Mouse (Mus musculus) stomach, embryonic 16.5 days (tissue): ENCODE results near the gene Srpr. TPM values are rescaled to one million over a fixed set of nuclear protein-coding genes. Genes with fewer than 3 reads are reported as not detected.

ENCODE experiments used
- ATAC-seq: fragments of 200-750 bp; cut with Nextera tagmentation; 2 replicates; pipeline ENCODE4 v1.8.0; 2017; ENCODE audit warnings: moderate number of reproducible peaks, moderate TSS enrichment; ENCODE audit not compliant: insufficient read depth, low FRiP score
- H3K27ac ChIP-seq: fragments of 300-500 bp; sonication (generic); 2 replicates; pipeline ENCODE4 v1.5.1; 2014; ENCODE audit warnings: low read length
- H3K27me3 ChIP-seq: fragments of 300-500 bp; sonication (generic); 2 replicates; pipeline ENCODE4 v1.6.1; 2014; ENCODE audit warnings: low read length, control low read depth, mixed read lengths; ENCODE audit not compliant: control insufficient read depth, insufficient read depth
- H3K36me3 ChIP-seq: fragments of 300-500 bp; sonication (generic); 2 replicates; pipeline ENCODE4 v1.6.1; 2014; ENCODE audit warnings: low read length; ENCODE audit not compliant: control insufficient read depth, insufficient read depth
- H3K4me1 ChIP-seq: fragments of 300-500 bp; sonication (generic); 2 replicates; pipeline ENCODE4 v1.6.1; 2014; ENCODE audit warnings: low read length, control low read depth, mixed read lengths; ENCODE audit not compliant: control insufficient read depth, insufficient read depth
- H3K4me2 ChIP-seq: fragments of 300-500 bp; sonication (generic); 2 replicates; pipeline ENCODE4 v1.6.1; 2014; ENCODE audit warnings: low read depth, low read length, mixed read lengths
- H3K4me3 ChIP-seq: fragments of 300-500 bp; sonication (generic); replicated peaks from 2 replicates; pipeline ENCODE4 v1.5.1; 2014; ENCODE audit warnings: mild to moderate bottlenecking, low read length
- H3K9ac ChIP-seq: fragments of 300-500 bp; sonication (generic); 2 replicates; pipeline ENCODE4 v1.6.1; 2014; ENCODE audit warnings: low read length
- H3K9me3 ChIP-seq: fragments of 300-500 bp; sonication (generic); replicated peaks from 2 replicates; pipeline ENCODE4 v1.6.1; 2016; ENCODE audit warnings: low read length, control low read depth; ENCODE audit not compliant: control insufficient read depth
- WGBS: fragments of 180-500 bp; shearing (Covaris S2); extraction: QIAGEN DNeasy Blood & Tissue Kit; methylation state at CpG from one replicate; pipeline ENCODE4 v1.1.7; 2014; 5-methylcytosine and 5-hydroxymethylcytosine counted together
- polyA plus RNA-seq: library from polyadenylated mRNA; unstranded; fragments of >200 nt; fragmentation: Nextera tagmentation; extraction: Ambion mirVana; gene quantifications from 2 replicates; pipeline ENCODE4 v1.2.1, GENCODE M21; 2015

Srpr gene
- polyA plus RNA-seq, 1 experiment from 2014 or later: 143 TPM

DNA sequence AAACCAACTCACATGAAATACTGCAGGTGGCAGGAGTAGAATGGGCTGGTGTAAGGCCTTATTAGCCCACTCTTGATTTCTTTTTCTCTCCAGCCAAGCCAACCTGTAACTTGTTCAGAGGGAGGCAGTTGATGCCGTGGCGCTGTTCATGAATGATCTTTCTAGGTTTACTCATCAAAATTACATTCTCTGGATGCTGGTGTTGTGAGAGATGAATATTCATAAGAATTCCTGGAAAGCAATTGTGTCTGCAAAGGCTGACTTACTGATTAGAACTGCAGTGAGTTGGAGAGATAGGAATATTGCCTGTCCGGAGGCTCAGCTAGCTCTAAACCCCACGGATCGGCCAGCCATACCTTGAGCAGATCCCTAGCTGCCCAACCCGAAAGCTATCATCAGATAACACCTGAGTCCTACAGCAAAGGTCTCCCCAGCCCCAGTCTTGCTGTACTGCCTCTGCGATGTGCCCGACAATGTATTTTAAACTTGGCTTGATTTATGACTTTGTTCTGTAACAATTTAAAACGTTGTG, 620 bp downstream of the Srpr start:
- 43% methylated on average over 9 of the region's 9 CpGs for WGBS
- H3K9ac ChIP-seq: peak overlapping the region; percentile 77; the same call in 1 of the 2 replicates
- H3K4me3 ChIP-seq: peak overlapping the region; percentile 58
- no peak overlapping the region for H3K27ac ChIP-seq
- H3K36me3 ChIP-seq: peaks cover 5% of the 10 kb centered on the region
- no peaks in the 10 kb centered on the region for H3K27me3 ChIP-seq
- peak overlapping the region; percentile 63 for H3K4me2 ChIP-seq
- no peaks in the 10 kb centered on the region for H3K9me3 ChIP-seq
- 0 out of 2 replicates have a peak, but pooled peaks cover 9% of the 10 kb centered on the region for H3K4me1 ChIP-seq
- no peak for ATAC-seq

DNA sequence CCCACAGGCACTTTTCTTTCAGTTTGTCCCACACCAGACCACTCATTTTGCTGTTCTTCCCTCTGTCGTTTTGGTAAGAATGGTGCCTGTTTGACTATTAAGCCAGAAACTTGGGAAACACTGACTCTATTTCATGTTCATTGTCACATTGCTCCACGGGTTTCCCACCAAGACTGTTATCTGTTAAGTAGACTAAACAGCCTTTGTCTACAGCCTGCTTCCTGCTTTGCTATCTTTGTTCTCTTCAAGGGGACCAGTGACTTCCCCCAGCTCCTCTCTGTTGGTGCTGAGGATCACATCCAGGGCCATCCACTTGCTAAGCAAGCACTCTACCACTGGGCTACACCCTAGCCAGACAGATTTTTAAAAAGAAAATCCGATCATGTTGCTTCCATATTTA, 3.6 kb downstream of the Srpr start:
- no peak overlapping the region for H3K4me3 ChIP-seq
- peaks cover 18% of the 10 kb centered on the region for H3K36me3 ChIP-seq
- no peak overlapping the region for H3K4me2 ChIP-seq
- no peak overlapping the region for H3K27ac ChIP-seq
- no peak overlapping the region for H3K9ac ChIP-seq
- H3K4me1 ChIP-seq: 0 out of 2 replicates have a peak, but pooled peaks cover 9% of the 10 kb centered on the region
- WGBS: 55% methylated on average over 3 of the region's 3 CpGs
- H3K27me3 ChIP-seq: no peaks in the 10 kb centered on the region
- H3K9me3 ChIP-seq: no peaks in the 10 kb centered on the region
- no peak for ATAC-seq

DNA sequence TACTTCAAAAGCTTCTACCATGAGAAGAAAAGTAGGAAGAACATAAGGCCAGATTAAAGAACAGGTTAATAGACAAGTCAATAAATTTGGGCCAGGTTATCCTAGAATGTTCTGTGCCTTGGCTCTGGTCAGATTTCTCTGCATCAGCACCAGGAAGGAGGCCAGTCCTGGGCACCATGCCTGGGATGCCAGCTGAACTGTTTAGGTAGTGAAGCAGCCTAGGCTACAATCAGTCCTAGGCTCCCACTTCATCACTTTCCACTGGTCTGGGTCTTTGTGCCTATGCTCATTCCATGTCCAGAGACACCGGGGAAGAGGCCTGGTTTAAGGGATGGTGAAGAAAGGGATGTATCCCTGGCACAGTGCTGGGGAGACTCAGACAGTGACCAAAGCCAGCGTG, 4.4 kb downstream of the Srpr start:
- Histone ChIP-seq H3K4me3 (no peak overlapping the region), H3K27me3 (no peaks in the 10 kb centered on the region), H3K9me3 (no peaks in the 10 kb centered on the region), H3K4me1 (0 out of 2 replicates have a peak, but pooled peaks cover 7% of the 10 kb centered on the region), H3K9ac (no peak overlapping the region), H3K36me3 (peaks cover 18% of the 10 kb centered on the region), H3K4me2 (no peak overlapping the region), H3K27ac (no peak overlapping the region)
- WGBS: 91% methylated on average over 2 of the region's 2 CpGs
- no peak for ATAC-seq

DNA sequence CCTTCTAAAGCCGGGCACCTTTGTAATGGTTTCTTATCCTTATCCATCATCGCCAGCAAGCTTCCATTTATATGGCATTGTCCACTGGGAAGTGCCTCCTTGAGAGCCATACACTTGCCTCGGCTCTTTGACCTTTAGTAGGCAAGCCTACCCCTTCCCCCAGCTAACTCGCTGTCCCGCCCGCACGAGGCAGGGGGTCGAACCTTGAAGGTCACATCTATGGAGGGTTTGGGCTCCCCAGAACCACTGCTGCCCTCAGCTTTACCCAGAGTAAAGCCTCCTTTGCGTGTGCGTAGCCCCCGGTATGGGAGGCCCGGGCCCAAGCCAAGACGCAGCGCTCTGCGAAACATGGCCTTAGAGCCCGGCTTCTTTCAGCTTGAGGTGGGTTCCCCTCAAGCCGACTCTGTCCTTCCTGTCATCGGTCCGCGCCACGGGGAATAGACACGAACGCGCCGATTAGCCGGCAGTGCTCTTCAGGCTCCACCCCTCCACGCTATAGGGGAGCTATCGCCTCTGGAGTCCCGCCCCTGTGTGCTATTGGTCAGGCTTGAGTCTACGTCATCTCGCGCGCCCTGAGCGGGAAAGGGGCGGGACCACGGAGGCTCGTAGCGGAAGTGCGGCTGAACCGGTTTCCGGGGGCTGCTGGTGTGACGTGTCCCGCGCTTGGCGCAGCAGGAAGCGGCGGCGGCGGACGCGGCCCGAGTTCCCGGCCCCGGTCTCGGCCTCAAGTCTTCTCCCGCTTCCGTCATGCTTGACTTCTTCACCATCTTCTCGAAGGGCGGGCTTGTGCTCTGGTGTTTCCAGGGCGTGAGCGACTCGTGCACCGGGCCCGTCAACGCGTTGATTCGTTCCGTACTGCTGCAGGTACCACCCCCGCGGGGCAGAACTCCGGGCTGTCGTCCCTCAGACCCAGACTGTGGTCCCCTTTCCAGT, 10.8 kb downstream of the Srpr start, which contains the start of gene Foxred1:
Foxred1 (minus strand) TSS at position 514 of the 933 bp plus-strand sequence.
- ATAC-seq: peak; percentile 100
- no peaks in the 10 kb centered on the region for H3K9me3 ChIP-seq
- WGBS: under 1% methylated on average over 72 of the region's 72 CpGs
- H3K27me3 ChIP-seq: no peaks in the 10 kb centered on the region
- H3K9ac ChIP-seq: peak within 1 kb of the TSS; percentile 94
- H3K36me3 ChIP-seq: peaks cover 28% of the 10 kb centered on the region
- H3K4me2 ChIP-seq: peak within 1 kb of the TSS; percentile 96
- H3K27ac ChIP-seq: peak within 1 kb of the TSS; percentile 94
- peaks cover 15% of the 10 kb centered on the region for H3K4me1 ChIP-seq
- peak within 1 kb of the TSS; percentile 91 for H3K4me3 ChIP-seq

DNA sequence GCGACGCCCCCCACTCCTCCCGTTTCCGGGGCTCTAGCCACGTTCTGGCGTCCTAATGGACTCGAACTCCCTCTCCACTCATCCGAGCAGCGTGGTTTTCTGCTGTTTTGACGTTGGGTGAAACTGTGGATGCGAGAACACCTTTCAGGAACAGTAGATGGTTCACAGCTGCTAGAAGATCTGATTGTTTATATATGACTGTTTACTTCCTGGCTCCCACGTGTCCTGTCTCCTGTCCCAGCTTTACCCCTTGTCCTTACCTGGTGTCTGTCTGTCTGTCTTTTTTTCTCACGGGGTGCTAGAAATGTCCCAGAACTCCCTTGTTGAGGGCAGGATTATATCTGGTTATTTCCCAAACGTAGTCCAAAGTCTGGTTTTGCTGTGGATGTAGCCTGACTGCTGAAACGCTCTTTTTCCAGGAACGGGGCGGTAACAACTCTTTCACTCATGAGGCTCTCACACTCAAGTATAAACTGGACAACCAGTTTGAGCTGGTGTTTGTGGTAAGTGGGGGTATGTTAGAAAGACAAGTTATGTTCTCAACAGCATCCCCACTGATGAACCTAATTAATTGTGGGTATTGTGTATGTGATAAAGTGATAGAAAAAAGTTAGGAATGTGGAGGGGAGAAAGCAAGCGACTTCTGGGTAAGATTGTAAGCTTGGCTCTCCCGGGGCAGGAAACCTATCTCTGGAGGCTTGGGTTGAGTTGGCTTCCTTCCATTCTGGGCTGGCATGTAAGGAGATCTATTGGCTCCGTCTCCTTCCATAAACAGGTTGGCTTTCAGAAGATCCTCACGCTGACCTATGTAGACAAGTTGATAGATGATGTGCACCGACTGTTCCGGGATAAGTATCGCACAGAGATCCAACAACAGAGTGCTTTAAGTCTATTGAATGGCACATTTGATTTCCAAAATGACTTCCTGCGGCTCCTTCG, 11.9 kb downstream of the Srpr start:
- Histone ChIP-seq H3K9ac (peak overlapping the region; percentile 94), H3K9me3 (no peaks in the 10 kb centered on the region), H3K36me3 (peaks cover 19% of the 10 kb centered on the region), H3K27me3 (no peaks in the 10 kb centered on the region), H3K4me2 (peak overlapping the region; percentile 78), H3K4me3 (peak overlapping the region; percentile 91), H3K4me1 (peaks cover 15% of the 10 kb centered on the region), H3K27ac (peak overlapping the region; percentile 74)
- ATAC-seq: no peak
- WGBS: 24% methylated on average over 26 of the region's 26 CpGs

DNA sequence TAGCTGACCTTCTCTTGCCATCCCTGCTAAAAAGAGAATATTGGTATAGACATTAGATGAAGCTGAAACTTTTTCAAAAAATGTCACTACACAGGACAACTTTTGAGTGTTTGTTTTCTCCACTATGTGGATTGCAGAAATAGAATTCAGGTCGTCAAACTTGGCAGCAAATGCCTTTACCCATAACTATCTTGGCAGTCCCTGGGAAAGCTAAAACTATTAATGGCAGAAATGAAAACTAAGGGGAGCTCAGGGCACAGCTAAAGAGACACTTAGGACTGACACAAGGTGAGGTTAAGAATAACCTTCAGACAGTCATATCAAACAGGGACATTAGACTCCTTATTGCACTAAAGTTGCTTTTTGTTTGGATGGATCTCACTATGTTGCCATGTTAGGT, 18.0 kb downstream of the Srpr start:
- Histone ChIP-seq H3K4me2 (no peak overlapping the region), H3K9me3 (no peaks in the 10 kb centered on the region), H3K9ac (no peak overlapping the region), H3K4me1 (no peaks in the 10 kb centered on the region), H3K27me3 (no peaks in the 10 kb centered on the region), H3K4me3 (no peak overlapping the region), H3K27ac (no peak overlapping the region), H3K36me3 (peaks cover 29% of the 10 kb centered on the region)
- ATAC-seq: no peak
- WGBS: 75% methylated on average over 1 of the region's 1 CpGs

DNA sequence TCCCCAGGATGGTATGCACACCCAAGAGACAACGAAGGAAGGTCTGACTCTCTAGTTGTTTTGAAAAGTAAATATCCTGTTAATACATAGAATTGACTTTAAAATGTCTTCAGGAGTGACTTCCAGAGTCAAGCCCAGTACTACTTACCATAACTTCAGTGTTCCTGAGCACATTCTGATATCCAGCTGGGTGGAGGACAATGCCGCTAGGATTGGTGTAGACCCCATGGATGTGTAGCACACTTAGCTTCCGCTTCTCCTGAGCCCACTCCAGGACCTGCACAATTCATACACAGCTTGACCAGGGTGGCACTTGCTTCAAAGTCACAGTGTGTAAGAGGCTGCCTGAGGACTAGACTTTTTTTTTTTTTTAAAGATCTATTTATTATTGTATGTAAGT, 23.5 kb downstream of the Srpr start:
- peaks cover 8% of the 10 kb centered on the region for H3K36me3 ChIP-seq
- no peaks in the 10 kb centered on the region for H3K9me3 ChIP-seq
- no peak overlapping the region for H3K4me3 ChIP-seq
- H3K4me2 ChIP-seq: no peak overlapping the region
- no peak for ATAC-seq
- no peaks in the 10 kb centered on the region for H3K4me1 ChIP-seq
- no peak overlapping the region for H3K9ac ChIP-seq
- no peak overlapping the region for H3K27ac ChIP-seq
- 97% methylated on average over 3 of the region's 3 CpGs for WGBS
- no peaks in the 10 kb centered on the region for H3K27me3 ChIP-seq

DNA sequence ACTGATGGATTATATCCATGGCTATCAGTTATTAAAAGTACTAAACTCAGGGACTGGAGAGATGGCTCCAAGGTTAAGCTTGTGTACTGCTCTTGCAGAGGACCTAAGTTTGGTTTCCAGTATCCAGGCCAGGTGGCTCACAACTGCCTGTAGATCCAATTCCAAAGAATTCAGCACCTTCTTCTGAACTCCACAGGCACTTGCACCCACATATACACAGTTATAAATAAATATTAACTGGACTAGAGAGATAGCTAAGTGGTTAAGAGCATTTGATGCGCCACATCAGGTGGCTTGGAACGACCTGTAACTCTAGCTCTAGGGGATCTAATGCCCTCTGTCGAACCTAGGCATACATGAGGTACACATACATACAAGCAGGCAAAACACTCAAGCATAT, 28.7 kb downstream of the Srpr start:
- Histone ChIP-seq H3K4me2 (no peak overlapping the region), H3K4me3 (no peak overlapping the region), H3K4me1 (no peaks in the 10 kb centered on the region), H3K9ac (no peak overlapping the region), H3K36me3 (peaks cover 8% of the 10 kb centered on the region), H3K9me3 (no peaks in the 10 kb centered on the region), H3K27me3 (no peaks in the 10 kb centered on the region), H3K27ac (no peak overlapping the region)
- WGBS: 83% methylated on average over 3 of the region's 3 CpGs
- no peak for ATAC-seq
